ENCODE assay signal across 28 mouse cellular contexts in the genomic region with DNA sequence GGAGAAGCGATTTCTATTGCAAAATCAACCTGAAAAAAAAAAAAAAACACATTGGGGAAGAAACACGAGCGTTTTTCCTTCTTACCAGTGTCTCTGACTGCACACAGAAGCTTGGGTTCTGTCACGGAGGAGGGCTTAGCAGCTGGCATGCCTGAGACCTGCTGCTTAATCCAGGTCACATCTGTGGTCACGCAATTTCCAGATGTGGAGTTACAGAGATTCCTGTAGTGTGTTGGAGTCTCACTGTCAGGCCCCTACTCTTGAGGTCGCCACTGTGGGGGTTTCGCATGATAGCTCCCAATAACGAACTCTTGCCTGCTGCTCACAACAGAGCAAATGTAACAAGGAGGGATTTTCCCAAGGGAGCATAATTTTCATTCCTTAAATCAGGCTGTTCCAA. TPM values are rescaled to one million over a fixed set of nuclear protein-coding genes. Genes with fewer than 3 reads are reported as not detected.
DNase-seq lines count a peak whose midpoint lies in the region; ATAC-seq lines count a peak whose summit lies in the region.
"Had no signal": no experiment of that assay in that cellular context is flagged by ENCODE, and none has a peak within 500 bp of the region (broad histone marks: within the 10 kb centered on the region; RNA-seq: fewer than 3 reads in every experiment).

No protein-coding gene starts in this region.

- H3K4me2 ChIP-seq in neural tube, embryonic 15.5 days, result no peak overlapping the region
- no peak overlapping the region for H3K4me2 ChIP-seq in embryonic facial prominence, embryonic 11.5 days (ENCODE audit: low read depth, low read length)
- H3K4me2 ChIP-seq in forebrain, embryonic 11.5 days (ENCODE audit: low read depth, low read length, severe bottlenecking), result no peak overlapping the region
- H3K4me2 ChIP-seq: embryonic facial prominence, embryonic 15.5 days; forebrain, embryonic 12.5 days; forebrain, embryonic 15.5 days; heart, embryonic 11.5 days; hindbrain, embryonic 12.5 days; hindbrain, embryonic 15.5 days had no signal

- no peaks in the 10 kb centered on the region for H3K9me3 ChIP-seq in neural tube, embryonic 15.5 days (replicated peaks)
- no peaks in the 10 kb centered on the region for H3K9me3 ChIP-seq in embryonic facial prominence, embryonic 11.5 days (replicated peaks; ENCODE audit: control insufficient read depth, low read length)
- H3K9me3 ChIP-seq in forebrain, embryonic 11.5 days (ENCODE audit: control insufficient read depth, low read length), result no peaks in the 10 kb centered on the region
- H3K9me3 ChIP-seq: embryonic facial prominence, embryonic 15.5 days; forebrain, embryonic 12.5 days; forebrain, embryonic 15.5 days; G1E; hindbrain, embryonic 12.5 days; hindbrain, embryonic 15.5 days had no signal

- no peak overlapping the region for H3K27ac ChIP-seq in neural tube, embryonic 15.5 days (replicated peaks)
- H3K27ac ChIP-seq in embryonic facial prominence, embryonic 11.5 days (replicated peaks; ENCODE audit: low read depth, low read length), result no peak overlapping the region
- H3K27ac ChIP-seq in forebrain, embryonic 11.5 days (ENCODE audit: low read depth, low read length), result no peak overlapping the region
- H3K27ac ChIP-seq: embryonic facial prominence, embryonic 15.5 days; forebrain, embryonic 12.5 days; forebrain, embryonic 15.5 days; gastrocnemius, adult 2 months; hindbrain, embryonic 12.5 days; hindbrain, embryonic 15.5 days had no signal

- no peak overlapping the region for H3K4me3 ChIP-seq in neural tube, embryonic 15.5 days (replicated peaks)
- no peak overlapping the region for H3K4me3 ChIP-seq in embryonic facial prominence, embryonic 11.5 days (ENCODE audit: low read depth, low read length)
- H3K4me3 ChIP-seq in forebrain, embryonic 11.5 days (ENCODE audit: low read depth, low read length), result no peak overlapping the region
- H3K4me3 ChIP-seq: embryonic facial prominence, embryonic 15.5 days; forebrain, embryonic 12.5 days; forebrain, embryonic 15.5 days; gastrocnemius, adult 2 months; hindbrain, embryonic 12.5 days; hindbrain, embryonic 15.5 days had no signal

- DNase-seq in embryo, embryonic 10 days (ENCODE audit: low spot score), result peak; percentile 36
- DNase-seq in embryo, embryonic 9.5 days (ENCODE audit: extremely low spot score), result no peak
- peak; percentile 33 for DNase-seq in neural tube, embryonic 10.5 days (ENCODE audit: extremely low spot score, low spot score)
- DNase-seq in embryonic facial prominence, embryonic 11.5 days (ENCODE audit: low spot score), result peak; percentile 65
- peak; percentile 68 for DNase-seq in mesoderm, embryonic 11.5 days (ENCODE audit: low read depth, low spot score)
- DNase-seq in cerebellum, adult 11 months, result no peak
- DNase-seq in forebrain, embryonic 11.5 days (ENCODE audit: low spot score), result no peak
- DNase-seq: adrenal gland, adult 2 months; adrenal gland, postnatal 14 days; B cell, adult 2 months; cerebellum, adult 11-12 months; cerebellum, adult 8-10 months; cerebellum, postnatal 10 days; gastrocnemius, adult 2 months; gastrocnemius, postnatal 14 days; heart, adult 11 months had no signal

- peaks cover 36% of the 10 kb centered on the region for H3K27me3 ChIP-seq in neural tube, embryonic 15.5 days (replicated peaks)
- H3K27me3 ChIP-seq in embryonic facial prominence, embryonic 11.5 days (ENCODE audit: control insufficient read depth, insufficient read depth, low read length), result peaks cover 25% of the 10 kb centered on the region
- peaks cover 13% of the 10 kb centered on the region for H3K27me3 ChIP-seq in forebrain, embryonic 11.5 days (ENCODE audit: control insufficient read depth, insufficient read depth, low read length)

- WGBS in neural tube, embryonic 15.5 days, result 48% methylated on average over 8 of the region's 8 CpGs
- WGBS in embryonic facial prominence, embryonic 11.5 days, result 24% methylated on average over 8 of the region's 8 CpGs
- 36% methylated on average over 8 of the region's 8 CpGs for WGBS in forebrain, embryonic 11.5 days

- peaks cover 19% of the 10 kb centered on the region for H3K4me1 ChIP-seq in neural tube, embryonic 15.5 days
- H3K4me1 ChIP-seq in embryonic facial prominence, embryonic 11.5 days (ENCODE audit: control insufficient read depth, insufficient read depth, low read length), result peaks cover 2% of the 10 kb centered on the region
- peaks cover 2% of the 10 kb centered on the region; the same call in 1 of the 2 replicates for H3K4me1 ChIP-seq in forebrain, embryonic 11.5 days (replicated peaks; ENCODE audit: control insufficient read depth, insufficient read depth, low read length)
- H3K4me1 ChIP-seq: forebrain, embryonic 15.5 days had no signal

- no peak overlapping the region for H3K9ac ChIP-seq in neural tube, embryonic 15.5 days (replicated peaks)
- no peak overlapping the region for H3K9ac ChIP-seq in embryonic facial prominence, embryonic 11.5 days (replicated peaks; ENCODE audit: low read length)
- no peak overlapping the region for H3K9ac ChIP-seq in forebrain, embryonic 11.5 days (ENCODE audit: low read length)
- H3K9ac ChIP-seq: embryonic facial prominence, embryonic 15.5 days; forebrain, embryonic 12.5 days; forebrain, embryonic 15.5 days; hindbrain, embryonic 12.5 days; hindbrain, embryonic 15.5 days had no signal

- no peak for ATAC-seq in neural tube, embryonic 15.5 days (ENCODE audit: low FRiP score)
- no peak for ATAC-seq in embryonic facial prominence, embryonic 11.5 days (replicated peaks; ENCODE audit: insufficient number of reproducible peaks, low FRiP score, low TSS enrichment, low read depth)
- no peak for ATAC-seq in forebrain, embryonic 11.5 days (replicated peaks; ENCODE audit: low FRiP score)
- ATAC-seq: forebrain, embryonic 15.5 days; intestine, postnatal 0 days had no signal

- H3K36me3 ChIP-seq in neural tube, embryonic 15.5 days, result no peaks in the 10 kb centered on the region
- H3K36me3 ChIP-seq in embryonic facial prominence, embryonic 11.5 days (replicated peaks; ENCODE audit: control insufficient read depth, insufficient read depth, low read depth, low read length), result no peaks in the 10 kb centered on the region
- H3K36me3 ChIP-seq in forebrain, embryonic 11.5 days (ENCODE audit: control insufficient read depth, insufficient read depth, low read length), result no peaks in the 10 kb centered on the region
- H3K36me3 ChIP-seq: embryonic facial prominence, embryonic 15.5 days; forebrain, embryonic 12.5 days; forebrain, embryonic 15.5 days; G1E; hindbrain, embryonic 12.5 days; hindbrain, embryonic 15.5 days had no signal

RNA-seq across cellular contexts. Expression of a gene that starts 2.2 kb away (rescaled TPM):
- polyA plus RNA-seq in neural tube, embryonic 15.5 days (2015; fragmentation: Nextera tagmentation; extraction: Ambion mirVana), result 1.6 and 1.9 TPM in 2 replicates
- 0.39 and 0.64 TPM in 2 replicates for polyA plus RNA-seq in embryonic facial prominence, embryonic 11.5 days (2014; fragmentation: Nextera tagmentation; extraction: Ambion mirVana)
- polyA plus RNA-seq in forebrain, embryonic 11.5 days (2014; fragmentation: Nextera tagmentation; extraction: Ambion mirVana), result 1.4 and 1.5 TPM in 2 replicates
- polyA plus RNA-seq: G1E; heart, embryonic 11.5 days; heart, postnatal 0 days had no signal

RNA-seq across cellular contexts. Expression of a gene that starts 6.4 kb away (rescaled TPM):
- polyA plus RNA-seq in neural tube, embryonic 15.5 days (2015; fragmentation: Nextera tagmentation; extraction: Ambion mirVana), result not detected in 2 replicates
- not detected in 2 replicates for polyA plus RNA-seq in embryonic facial prominence, embryonic 11.5 days (2014; fragmentation: Nextera tagmentation; extraction: Ambion mirVana)
- polyA plus RNA-seq in forebrain, embryonic 11.5 days (2014; fragmentation: Nextera tagmentation; extraction: Ambion mirVana), result not detected in 2 replicates
- polyA plus RNA-seq: adrenal gland, adult 2 months; forebrain, embryonic 12.5 days; forebrain, embryonic 15.5 days; G1E; heart, embryonic 11.5 days; heart, embryonic 14.5 days; heart, postnatal 0 days; hindbrain, embryonic 12.5 days; hindbrain, embryonic 15.5 days; intestine, embryonic 14.5 days; intestine, postnatal 0 days had no signal

RNA-seq across cellular contexts. Expression of a gene that starts 12.9 kb away (rescaled TPM):
- not detected in 2 replicates for polyA plus RNA-seq in neural tube, embryonic 15.5 days (2015; fragmentation: Nextera tagmentation; extraction: Ambion mirVana)
- not detected in 2 replicates for polyA plus RNA-seq in embryonic facial prominence, embryonic 11.5 days (2014; fragmentation: Nextera tagmentation; extraction: Ambion mirVana)
- polyA plus RNA-seq in forebrain, embryonic 11.5 days (2014; fragmentation: Nextera tagmentation; extraction: Ambion mirVana), result not detected in 2 replicates
- polyA plus RNA-seq: adrenal gland, adult 2 months; forebrain, embryonic 12.5 days; forebrain, embryonic 15.5 days; G1E; heart, embryonic 11.5 days; heart, embryonic 14.5 days; heart, postnatal 0 days; hindbrain, embryonic 12.5 days; hindbrain, embryonic 15.5 days; intestine, embryonic 14.5 days; intestine, postnatal 0 days had no signal

RNA-seq across cellular contexts. Expression of a gene that starts 22.2 kb away (rescaled TPM):
- polyA plus RNA-seq in neural tube, embryonic 15.5 days (2015; fragmentation: Nextera tagmentation; extraction: Ambion mirVana), result not detected in 2 replicates
- polyA plus RNA-seq in embryonic facial prominence, embryonic 11.5 days (2014; fragmentation: Nextera tagmentation; extraction: Ambion mirVana), result not detected in 2 replicates
- polyA plus RNA-seq in forebrain, embryonic 11.5 days (2014; fragmentation: Nextera tagmentation; extraction: Ambion mirVana), result not detected in 2 replicates
- polyA plus RNA-seq: adrenal gland, adult 2 months; forebrain, embryonic 12.5 days; forebrain, embryonic 15.5 days; G1E; heart, embryonic 11.5 days; heart, embryonic 14.5 days; heart, postnatal 0 days; hindbrain, embryonic 12.5 days; hindbrain, embryonic 15.5 days; intestine, embryonic 14.5 days; intestine, postnatal 0 days had no signal

RNA-seq across cellular contexts. Expression of a gene that starts 27.1 kb away (rescaled TPM):
- not detected in 2 replicates for polyA plus RNA-seq in neural tube, embryonic 15.5 days (2015; fragmentation: Nextera tagmentation; extraction: Ambion mirVana)
- not detected in 2 replicates for polyA plus RNA-seq in embryonic facial prominence, embryonic 11.5 days (2014; fragmentation: Nextera tagmentation; extraction: Ambion mirVana)
- polyA plus RNA-seq in forebrain, embryonic 11.5 days (2014; fragmentation: Nextera tagmentation; extraction: Ambion mirVana), result not detected in 2 replicates
- polyA plus RNA-seq: adrenal gland, adult 2 months; forebrain, embryonic 12.5 days; forebrain, embryonic 15.5 days; G1E; heart, embryonic 11.5 days; heart, embryonic 14.5 days; heart, postnatal 0 days; hindbrain, embryonic 12.5 days; hindbrain, embryonic 15.5 days; intestine, embryonic 14.5 days; intestine, postnatal 0 days had no signal

Comparison
In these comparisons a context has a peak if more than half of its experiments do, and no peak if none do; other contexts are left out.
1. DNase-seq: peak in embryo, embryonic 10 days (single experiment), neural tube, embryonic 10.5 days (single experiment), embryonic facial prominence, embryonic 11.5 days (single experiment) and mesoderm, embryonic 11.5 days (single experiment); none in embryo, embryonic 9.5 days (single experiment), cerebellum, adult 11 months (single experiment) and forebrain, embryonic 11.5 days (single experiment).